Mouse (Mus musculus) R1 (cell line): Measurements from ENCODE around the gene Pvrig.
"Not testable (repeated sequence)": the region's sequence is repeated elsewhere in the genome, so short reads cannot be mapped to it uniquely, and the experiment has no call there.

Experiments
- DNase-seq: peaks from one replicate; pipeline ENCODE4 v3.0.0-alpha.2; 2018; ENCODE audit warnings: low read depth, low spot score

Gene Pvrig

DNA sequence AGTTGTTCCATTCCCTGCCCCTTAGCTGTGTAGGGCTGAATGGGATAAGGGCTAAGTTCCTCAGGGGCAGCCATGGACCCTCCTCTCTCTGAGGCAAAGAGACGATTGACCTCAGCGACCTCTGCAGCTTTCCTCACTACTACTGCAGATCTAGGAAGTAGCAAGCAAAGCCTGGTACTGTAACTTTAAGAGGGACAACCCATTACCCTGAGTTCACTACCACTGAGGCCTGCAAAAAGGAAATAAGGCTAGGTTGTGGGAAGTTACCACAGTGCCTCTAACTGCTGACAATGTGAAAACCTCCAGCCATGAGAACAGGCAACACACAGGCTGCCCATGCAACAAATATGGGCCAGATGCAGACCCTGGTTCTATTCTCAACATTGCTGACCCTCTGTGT is at the start of gene Pvrig:
Gene Pvrig, plus strand, starts transcription at position 301 of the 400 bp plus-strand sequence.
- no peak for DNase-seq

- no peak for DNase-seq
Observed at GRCm38 (mm10) chr5:138294158-138294557, 47.6 kb upstream of the Pvrig start.

GRCm38 (mm10) chr5:138299613-138300012 is 42.1 kb upstream of the Pvrig start:
- DNase-seq: no peak

GRCm38 (mm10) chr5:138312795-138313194 is 29.0 kb upstream of the Pvrig start:
- DNase-seq: no peak

- DNase-seq: no peak
Observed at GRCm38 (mm10) chr5:138343216-138343615, 1.5 kb downstream of the Pvrig start.

DNA sequence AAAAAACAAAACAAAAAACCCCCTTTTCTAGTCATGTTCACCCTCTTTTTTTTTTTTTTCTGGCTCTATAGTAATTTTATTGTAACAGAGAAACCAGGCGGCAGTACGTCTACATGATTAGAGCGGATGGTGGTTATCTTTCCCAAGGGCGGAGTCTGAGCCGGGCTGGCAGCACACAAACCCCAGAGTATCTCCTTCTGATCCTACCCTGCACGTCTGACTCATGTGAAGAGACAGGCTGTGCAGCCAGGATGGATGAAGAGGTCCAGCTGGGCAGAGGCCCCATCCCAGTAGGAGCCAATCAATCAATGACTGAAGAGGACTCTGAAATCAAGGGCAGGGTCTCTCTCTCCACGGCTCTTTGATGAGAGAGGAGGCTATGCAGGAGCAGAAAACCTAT is 21.4 kb downstream of the Pvrig start:
- not testable (repeated sequence) for DNase-seq

- DNase-seq: not testable (repeated sequence)
Observed at GRCm38 (mm10) chr5:138365347-138365746, 23.6 kb downstream of the Pvrig start.
